Mouse (Mus musculus) urinary bladder, postnatal 36 days (tissue): ENCODE results near the gene Sap30.

ENCODE experiments used
- DNase-seq, 2 experiments: peaks; one replicate each; pipeline ENCODE4 v3.0.0; 2022; ENCODE audit warnings: low spot score in 2 of 2, mixed read lengths in 1 of 2

Sap30 gene

DNA sequence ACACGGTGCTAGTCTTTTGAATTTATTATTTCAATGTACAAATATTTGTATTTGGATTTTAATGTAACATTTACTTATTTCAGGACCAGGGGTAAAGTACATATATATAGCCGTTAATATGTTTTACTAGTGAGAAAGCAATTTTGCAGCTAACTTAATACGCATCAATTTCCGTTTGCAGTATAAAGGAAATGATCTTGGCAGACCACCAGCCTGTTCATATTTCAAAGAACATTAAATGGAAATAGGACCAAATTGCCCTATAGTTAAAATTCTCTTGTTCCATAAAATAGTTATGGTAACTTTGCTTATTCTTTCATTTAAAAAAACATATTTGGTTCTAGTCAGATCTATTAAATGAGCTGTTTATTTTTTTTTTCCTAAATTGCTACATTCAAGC lies 46.5 kb downstream of the Sap30 start:
- DNase-seq = no peak

DNA sequence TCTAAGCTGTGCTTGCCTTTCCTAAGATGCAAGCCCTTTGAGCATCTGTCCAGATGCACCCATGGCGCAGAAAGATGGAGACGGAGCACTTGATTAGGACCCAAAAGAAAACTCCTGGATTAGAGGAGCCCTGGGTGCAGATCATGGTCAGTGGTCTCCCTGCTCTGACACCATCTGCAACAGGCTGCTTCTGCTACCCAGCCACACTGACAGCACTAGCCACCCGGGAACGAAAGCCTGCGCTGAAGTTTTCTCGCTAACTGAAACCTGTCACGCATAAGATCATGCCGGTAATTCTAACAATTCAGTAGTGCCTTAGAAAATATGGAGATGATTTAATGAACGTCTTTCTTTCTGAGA lies 51.2 kb downstream of the Sap30 start:
- DNase-seq = no peak

DNA sequence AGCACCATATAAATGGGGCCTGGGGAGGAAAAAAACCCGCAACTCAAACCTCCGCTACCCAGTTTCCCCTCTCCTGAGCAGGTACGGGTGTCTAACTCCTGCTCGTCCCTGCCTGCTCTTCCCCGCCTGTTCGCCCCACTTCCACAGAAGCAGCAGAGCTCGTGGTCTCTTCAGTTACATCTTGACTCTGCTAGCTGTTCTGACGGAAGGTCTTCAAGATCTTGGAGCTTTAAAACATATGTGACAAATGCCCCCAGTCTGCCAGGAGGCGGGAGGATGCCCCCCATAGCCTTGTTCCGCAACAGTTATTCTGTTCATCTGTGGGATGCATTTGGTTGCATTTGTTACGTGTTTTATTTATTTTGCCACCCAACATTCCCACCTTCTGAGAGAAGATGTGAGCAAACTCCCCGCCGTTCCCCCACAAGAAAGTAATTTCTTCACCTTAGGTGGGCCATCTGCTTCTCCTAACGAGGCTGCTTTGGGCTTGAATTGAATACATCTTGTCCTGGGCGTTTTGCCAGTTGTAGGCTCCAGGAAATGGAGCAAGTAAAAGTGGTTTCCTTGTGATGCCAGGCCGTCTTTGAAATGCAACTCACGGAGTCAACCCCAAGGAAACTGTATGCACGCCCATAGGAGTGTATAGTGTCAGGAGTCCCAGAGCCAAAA lies 51.8 kb downstream of the Sap30 start:
- no peak for DNase-seq

DNA sequence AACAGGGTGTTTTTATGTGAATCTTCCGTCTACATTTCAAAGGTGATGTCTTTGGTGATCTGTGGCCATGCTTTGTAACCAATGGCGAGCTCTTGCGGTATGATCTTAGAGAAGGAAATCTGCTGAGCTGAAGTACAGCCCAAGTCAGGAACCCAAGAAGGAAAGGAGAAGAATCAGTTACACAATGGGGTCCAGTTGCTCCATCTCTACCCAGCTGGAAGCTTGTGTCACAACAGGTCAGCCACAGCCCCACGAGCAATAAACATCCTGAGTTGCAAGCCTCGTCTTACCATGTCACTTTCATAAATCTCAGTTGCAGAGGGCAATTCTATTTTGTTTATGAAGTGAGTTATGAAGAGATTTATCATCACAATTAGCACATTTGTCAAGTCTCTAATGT lies 54.9 kb downstream of the Sap30 start:
- no peak for DNase-seq
